Mouse (Mus musculus) embryonic facial prominence, embryonic 15.5 days (tissue): ENCODE results near the gene 4933430I17Rik. TPM values are rescaled to one million over a fixed set of nuclear protein-coding genes. Genes with fewer than 3 reads are reported as not detected.

ENCODE experiments used
- ATAC-seq: fragments of 200-750 bp; cut with Nextera tagmentation; 2 replicates; pipeline ENCODE4 v1.8.0; 2017; ENCODE audit warnings: low read depth, moderate TSS enrichment; ENCODE audit not compliant: insufficient number of reproducible peaks, low FRiP score, low TSS enrichment
- H3K27ac ChIP-seq: fragments of 300-500 bp; sonication (generic); replicated peaks from 2 replicates; pipeline ENCODE4 v1.5.1; 2015; ENCODE audit warnings: mild to moderate bottlenecking, inconsistent platforms
- H3K27me3 ChIP-seq: fragments of 300-500 bp; sonication (generic); 2 replicates; pipeline ENCODE4 v1.6.1; 2015; ENCODE audit warnings: inconsistent platforms
- H3K36me3 ChIP-seq: fragments of 300-500 bp; sonication (generic); 2 replicates; pipeline ENCODE4 v1.6.1; 2015; ENCODE audit warnings: mild to moderate bottlenecking, inconsistent platforms
- H3K4me1 ChIP-seq: fragments of 300-500 bp; sonication (generic); 2 replicates; pipeline ENCODE4 v1.6.1; 2015; ENCODE audit warnings: inconsistent platforms
- H3K4me2 ChIP-seq: fragments of 300-500 bp; sonication (generic); replicated peaks from 2 replicates; pipeline ENCODE4 v1.6.1; 2015; ENCODE audit warnings: mild to moderate bottlenecking, inconsistent platforms
- H3K4me3 ChIP-seq: fragments of 300-500 bp; sonication (generic); replicated peaks from 2 replicates; pipeline ENCODE4 v1.5.1; 2015; ENCODE audit warnings: mild to moderate bottlenecking, inconsistent platforms
- H3K9ac ChIP-seq: fragments of 300-500 bp; sonication (generic); 2 replicates; pipeline ENCODE4 v1.6.1; 2015; ENCODE audit warnings: inconsistent platforms
- H3K9me3 ChIP-seq: fragments of 300-500 bp; sonication (generic); replicated peaks from 2 replicates; pipeline ENCODE4 v1.6.1; 2016; ENCODE audit warnings: inconsistent platforms
- WGBS: fragments of 180-500 bp; shearing (Covaris S2); methylation state at CpG from one replicate; pipeline ENCODE4 v1.1.7; 2015; 5-methylcytosine and 5-hydroxymethylcytosine counted together
- polyA plus RNA-seq: library from polyadenylated mRNA; unstranded; fragments of >200 nt; fragmentation: Nextera tagmentation; extraction: Ambion mirVana; gene quantifications from 2 replicates; pipeline ENCODE4 v1.2.1, GENCODE M21; 2015

Gene 4933430I17Rik
- polyA plus RNA-seq, 1 experiment from 2014 or later: 0.47 TPM

DNA sequence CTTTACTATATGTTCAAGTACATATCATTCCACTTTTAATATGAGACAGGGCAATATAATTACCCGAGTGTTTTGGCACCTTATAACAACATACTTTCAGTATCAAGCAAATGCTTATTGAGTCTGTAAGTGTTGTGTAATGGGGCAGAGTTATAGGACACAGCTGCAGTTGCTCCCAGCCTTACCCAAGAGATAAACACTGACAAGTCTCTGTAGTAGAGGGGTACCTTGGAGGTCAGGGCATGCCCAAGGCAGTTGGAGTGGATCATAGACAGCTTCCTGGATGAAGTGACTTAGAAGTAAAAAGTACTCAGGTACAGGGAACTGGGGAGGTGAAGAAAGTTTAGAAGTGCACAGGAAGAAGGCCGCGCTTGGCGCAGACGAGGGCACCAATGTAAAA, 38.0 kb upstream of the 4933430I17Rik start:
- Histone ChIP-seq H3K9ac (no peak overlapping the region), H3K9me3 (no peaks in the 10 kb centered on the region), H3K4me2 (no peak overlapping the region), H3K27me3 (no peaks in the 10 kb centered on the region), H3K4me1 (no peaks in the 10 kb centered on the region), H3K27ac (no peak overlapping the region), H3K4me3 (no peak overlapping the region), H3K36me3 (no peaks in the 10 kb centered on the region)
- 84% methylated on average over 5 of the region's 5 CpGs for WGBS
- ATAC-seq: no peak

DNA sequence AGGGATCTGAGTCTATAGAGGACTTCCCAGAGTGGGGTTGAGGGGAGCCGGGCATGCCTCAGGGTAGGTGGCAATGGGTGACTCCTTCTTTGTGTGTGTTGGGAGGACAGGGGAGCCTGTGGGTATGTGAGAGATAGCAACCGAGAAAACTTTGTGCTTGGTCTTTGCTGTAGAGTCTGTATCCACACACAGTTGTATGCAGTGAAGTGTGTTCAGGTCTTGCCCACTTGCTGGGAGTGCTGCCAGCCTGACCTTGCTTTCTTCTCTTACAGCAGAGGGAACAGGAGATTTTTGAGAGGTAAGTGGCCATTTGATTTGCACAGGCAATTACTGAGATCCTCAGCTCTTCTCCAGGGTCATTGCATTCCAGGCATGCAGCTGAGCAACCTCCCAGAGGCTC, 37.3 kb upstream of the 4933430I17Rik start:
- WGBS: 91% methylated on average over 2 of the region's 2 CpGs

DNA sequence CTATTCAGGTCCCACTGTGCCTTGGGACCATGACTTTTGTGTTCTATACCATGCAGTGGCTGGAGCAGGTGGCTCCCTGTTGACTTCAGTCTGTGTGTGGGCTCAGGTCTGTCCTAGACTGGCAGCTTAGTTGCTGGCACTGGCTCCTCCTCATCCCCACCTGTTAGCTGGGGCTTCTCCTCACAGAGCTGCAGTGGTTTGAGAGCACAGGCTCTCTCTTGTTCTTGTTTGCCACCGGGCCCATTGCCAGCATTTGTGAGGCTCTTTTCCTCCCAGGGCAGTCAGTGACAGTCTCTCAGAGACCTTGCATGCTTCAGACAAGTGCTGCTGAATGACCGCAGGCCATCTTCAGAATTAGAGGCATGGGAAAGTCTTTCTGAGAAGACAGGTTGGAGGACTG, 32.5 kb upstream of the 4933430I17Rik start:
- H3K27ac ChIP-seq: no peak overlapping the region
- H3K36me3 ChIP-seq: no peaks in the 10 kb centered on the region
- no peak overlapping the region for H3K9ac ChIP-seq
- H3K4me2 ChIP-seq: no peak overlapping the region
- no peak for ATAC-seq
- H3K27me3 ChIP-seq: no peaks in the 10 kb centered on the region
- no peaks in the 10 kb centered on the region for H3K4me1 ChIP-seq
- WGBS: 73% methylated on average over 2 of the region's 2 CpGs
- no peak overlapping the region for H3K4me3 ChIP-seq
- no peaks in the 10 kb centered on the region for H3K9me3 ChIP-seq

More for the DNA sequence above, 37.3 kb upstream of the 4933430I17Rik start:
- Histone ChIP-seq H3K4me2 (no peak overlapping the region), H3K27ac (no peak overlapping the region), H3K9me3 (no peaks in the 10 kb centered on the region), H3K4me3 (no peak overlapping the region), H3K27me3 (no peaks in the 10 kb centered on the region), H3K4me1 (no peaks in the 10 kb centered on the region), H3K9ac (no peak overlapping the region), H3K36me3 (no peaks in the 10 kb centered on the region)
- no peak for ATAC-seq

DNA sequence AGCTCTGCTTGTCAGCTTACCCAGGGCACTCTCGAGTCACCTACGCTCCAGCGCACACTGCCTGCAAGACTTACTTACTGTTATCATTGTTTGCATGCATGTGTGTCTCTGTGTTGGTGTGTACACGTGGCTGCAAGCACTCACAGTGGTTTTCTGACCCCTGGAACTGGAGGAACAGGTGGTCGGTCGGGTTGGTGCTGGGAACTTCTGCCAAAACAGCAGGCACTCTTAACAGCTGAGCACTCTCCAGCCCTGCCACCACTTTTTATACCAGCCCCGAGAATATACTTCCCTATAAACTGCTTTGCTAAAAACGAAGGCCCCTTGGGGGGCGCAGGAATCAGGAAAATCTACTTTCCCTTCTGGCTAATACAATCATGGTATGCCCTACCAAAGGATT, 30.9 kb upstream of the 4933430I17Rik start:
- Histone ChIP-seq H3K9ac (no peak overlapping the region), H3K27ac (no peak overlapping the region), H3K4me1 (no peaks in the 10 kb centered on the region), H3K9me3 (no peaks in the 10 kb centered on the region), H3K27me3 (no peaks in the 10 kb centered on the region), H3K36me3 (peaks cover 11% of the 10 kb centered on the region), H3K4me2 (no peak overlapping the region), H3K4me3 (no peak overlapping the region)
- no peak for ATAC-seq
- 68% methylated on average over 9 of the region's 9 CpGs for whole genome bisulfite sequencing

DNA sequence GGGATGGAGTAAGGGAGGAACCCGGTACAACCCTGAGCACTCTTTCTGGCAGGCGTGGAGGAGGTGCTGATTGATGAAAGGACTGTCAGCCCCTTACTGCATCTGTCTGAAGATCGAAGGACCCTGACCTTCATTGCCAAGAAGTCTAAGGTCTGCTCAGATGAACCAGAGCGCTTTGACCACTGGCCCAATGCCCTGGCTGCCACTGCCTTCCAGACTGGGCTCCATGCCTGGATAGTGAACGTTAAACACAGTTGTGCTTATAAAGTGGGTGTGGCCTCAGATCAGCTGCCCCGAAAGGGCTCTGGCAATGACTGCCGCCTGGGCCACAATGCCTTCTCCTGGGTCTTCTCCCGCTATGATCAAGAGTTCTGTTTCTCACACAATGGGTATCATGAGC, 29.2 kb upstream of the 4933430I17Rik start:
- WGBS: 83% methylated on average over 8 of the region's 8 CpGs

DNA sequence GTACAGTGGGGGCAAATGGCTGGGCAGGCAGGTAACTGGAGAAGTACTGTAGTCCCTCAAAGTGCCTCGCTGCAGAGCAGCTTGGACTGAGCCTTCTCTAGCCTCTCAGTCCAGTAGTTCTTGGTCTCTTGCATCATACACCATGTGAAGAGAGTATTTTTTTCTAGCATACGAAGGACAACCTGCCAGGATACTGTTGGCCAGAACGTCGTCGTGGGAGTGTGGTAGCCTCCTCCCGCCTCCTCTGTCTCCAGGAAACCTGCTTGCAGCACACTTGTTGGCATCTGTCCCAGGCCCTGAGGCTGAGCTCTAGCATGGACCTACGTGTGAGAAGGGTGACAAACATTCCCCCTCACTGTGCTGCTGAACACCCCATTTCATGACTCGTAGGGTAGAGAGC, 28.4 kb upstream of the 4933430I17Rik start:
- 62% methylated on average over 8 of the region's 8 CpGs for WGBS
- Histone ChIP-seq H3K9me3 (no peaks in the 10 kb centered on the region), H3K9ac (no peak overlapping the region), H3K4me2 (no peak overlapping the region), H3K36me3 (peaks cover 18% of the 10 kb centered on the region), H3K4me3 (no peak overlapping the region), H3K27ac (no peak overlapping the region), H3K4me1 (peaks cover 4% of the 10 kb centered on the region), H3K27me3 (no peaks in the 10 kb centered on the region)
- ATAC-seq: no peak; the same call in 1 of the 2 replicates

More for the DNA sequence above, 29.2 kb upstream of the 4933430I17Rik start:
- Histone ChIP-seq H3K27ac (no peak overlapping the region), H3K4me3 (no peak overlapping the region), H3K27me3 (no peaks in the 10 kb centered on the region), H3K4me1 (no peaks in the 10 kb centered on the region; the same call in 1 of the 2 replicates), H3K9ac (no peak overlapping the region), H3K36me3 (peaks cover 18% of the 10 kb centered on the region), H3K4me2 (no peak overlapping the region), H3K9me3 (no peaks in the 10 kb centered on the region)
- no peak for ATAC-seq

DNA sequence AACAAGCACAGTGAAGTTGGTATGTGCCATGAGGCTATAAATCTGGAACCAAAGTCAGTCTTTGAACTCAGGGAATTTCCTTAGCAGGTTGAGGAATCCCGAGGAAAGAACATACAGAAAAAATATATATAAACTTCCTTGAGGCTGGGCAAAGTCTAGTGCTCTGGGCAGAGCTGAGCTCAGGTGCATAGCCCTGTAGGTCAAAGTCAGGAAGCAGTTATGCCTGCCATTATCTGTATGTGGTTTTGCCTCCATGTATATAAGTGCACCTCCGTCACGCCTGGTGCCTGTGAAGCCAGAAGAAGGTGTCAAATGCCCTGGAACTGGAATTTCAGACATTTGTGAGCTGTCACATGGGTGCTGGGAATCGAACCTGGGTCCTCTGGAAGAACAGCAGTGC, 24.4 kb upstream of the 4933430I17Rik start:
- Histone ChIP-seq H3K36me3 (peaks cover 18% of the 10 kb centered on the region), H3K4me3 (no peak overlapping the region), H3K27ac (no peak overlapping the region), H3K4me1 (peaks cover 15% of the 10 kb centered on the region), H3K27me3 (no peaks in the 10 kb centered on the region), H3K9ac (no peak overlapping the region), H3K4me2 (no peak overlapping the region), H3K9me3 (no peaks in the 10 kb centered on the region)
- no peak for ATAC-seq
- WGBS: 79% methylated on average over 4 of the region's 4 CpGs

DNA sequence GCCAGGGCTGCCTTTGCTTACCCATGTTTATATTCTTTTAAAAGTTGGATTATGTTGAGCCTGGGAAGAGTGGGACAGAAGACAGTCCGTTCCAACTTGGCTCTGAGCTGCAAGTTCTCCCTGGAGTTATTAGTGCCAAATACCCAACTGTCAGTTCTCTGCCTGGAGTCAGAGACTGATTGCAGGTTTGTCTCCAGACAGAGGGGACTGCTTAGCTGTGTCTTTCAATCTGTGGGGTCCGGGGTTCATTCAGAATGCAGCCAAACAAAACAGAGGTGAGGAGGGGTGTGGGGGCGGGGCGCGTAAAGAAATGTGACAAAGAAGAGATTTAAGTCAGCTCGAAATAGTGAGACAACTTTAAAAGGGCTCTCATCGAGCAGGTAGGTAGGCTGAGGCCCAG, 23.6 kb upstream of the 4933430I17Rik start:
- Histone ChIP-seq H3K4me1 (peaks cover 15% of the 10 kb centered on the region), H3K9me3 (no peaks in the 10 kb centered on the region), H3K4me2 (peak overlapping the region; percentile 66), H3K36me3 (peaks cover 18% of the 10 kb centered on the region), H3K9ac (peak overlapping the region; percentile 50), H3K27me3 (no peaks in the 10 kb centered on the region), H3K27ac (peak overlapping the region; percentile 24), H3K4me3 (peak overlapping the region; percentile 61)
- ATAC-seq: no peak
- WGBS: under 1% methylated on average over 7 of the region's 7 CpGs

DNA sequence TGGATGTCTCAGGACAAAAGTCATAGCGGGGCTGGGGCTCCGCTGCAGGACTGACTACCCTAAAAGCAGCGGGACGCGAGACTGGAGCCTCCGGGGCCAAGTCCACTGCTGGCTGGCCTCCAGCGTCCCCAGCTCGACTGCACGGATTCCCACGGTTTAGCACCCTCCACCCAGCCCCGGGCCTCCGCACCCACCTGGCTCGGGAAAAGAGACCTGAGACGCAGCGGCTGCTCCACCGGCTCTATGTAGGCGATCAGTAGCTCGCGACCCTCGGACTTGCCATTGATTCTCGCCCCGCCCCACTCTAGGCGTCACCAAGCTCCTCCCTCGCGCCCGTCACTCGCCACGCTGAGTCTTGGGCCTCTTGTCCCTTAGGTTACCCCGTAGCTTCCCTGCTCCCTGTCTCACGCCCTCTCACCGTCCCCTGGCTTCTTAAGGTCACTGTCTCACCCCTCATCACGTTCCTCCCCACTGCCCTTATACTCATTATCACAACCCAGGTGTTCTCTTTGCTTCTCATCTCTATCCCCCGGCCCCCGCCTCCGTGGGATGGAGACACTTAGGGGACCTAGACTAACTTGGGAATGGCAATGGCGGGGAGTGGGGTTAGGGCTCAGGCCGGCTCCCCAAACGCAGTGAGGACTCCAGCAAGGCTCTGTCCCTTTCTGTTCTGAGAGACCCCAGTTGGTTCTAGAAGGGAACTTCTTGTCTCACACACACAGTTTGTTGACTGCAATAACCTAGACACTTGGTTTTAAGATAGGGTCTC, 23.0 kb upstream of the 4933430I17Rik start:
- Histone ChIP-seq H3K27ac (peak overlapping the region; percentile 24), H3K4me3 (peak overlapping the region; percentile 61), H3K4me2 (peak overlapping the region; percentile 66), H3K9me3 (no peaks in the 10 kb centered on the region), H3K36me3 (peaks cover 18% of the 10 kb centered on the region), H3K4me1 (peaks cover 15% of the 10 kb centered on the region), H3K27me3 (no peaks in the 10 kb centered on the region), H3K9ac (peak overlapping the region; percentile 50)
- peak; percentile 92 for ATAC-seq
- 2% methylated on average over 38 of the region's 38 CpGs for WGBS

DNA sequence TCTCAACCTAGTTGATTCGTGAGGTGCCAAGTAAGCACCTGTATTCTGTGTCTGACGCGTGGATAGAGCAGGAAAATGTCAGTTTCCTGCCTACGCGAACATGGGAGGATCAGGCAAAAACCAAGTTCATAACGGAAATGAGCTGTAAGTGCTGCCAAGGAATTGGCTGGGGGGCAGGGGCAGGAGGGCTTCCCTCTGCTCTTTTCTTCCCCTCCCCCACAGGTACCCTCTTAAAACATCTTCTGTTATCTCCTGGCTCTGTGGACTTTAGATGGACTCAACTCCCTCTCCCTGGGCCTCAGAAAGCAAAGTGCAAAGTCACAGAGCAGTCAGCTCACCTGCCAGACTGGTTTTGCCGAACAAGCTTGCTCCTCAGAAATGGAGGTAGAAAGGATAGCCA, 22.2 kb upstream of the 4933430I17Rik start:
- no peak overlapping the region for H3K9ac ChIP-seq
- H3K27me3 ChIP-seq: no peaks in the 10 kb centered on the region
- no peak overlapping the region for H3K4me3 ChIP-seq
- peaks cover 22% of the 10 kb centered on the region for H3K36me3 ChIP-seq
- H3K27ac ChIP-seq: no peak overlapping the region
- ATAC-seq: no peak
- H3K4me2 ChIP-seq: no peak overlapping the region
- 54% methylated on average over 7 of the region's 7 CpGs for WGBS
- no peaks in the 10 kb centered on the region for H3K9me3 ChIP-seq
- peaks cover 15% of the 10 kb centered on the region for H3K4me1 ChIP-seq

DNA sequence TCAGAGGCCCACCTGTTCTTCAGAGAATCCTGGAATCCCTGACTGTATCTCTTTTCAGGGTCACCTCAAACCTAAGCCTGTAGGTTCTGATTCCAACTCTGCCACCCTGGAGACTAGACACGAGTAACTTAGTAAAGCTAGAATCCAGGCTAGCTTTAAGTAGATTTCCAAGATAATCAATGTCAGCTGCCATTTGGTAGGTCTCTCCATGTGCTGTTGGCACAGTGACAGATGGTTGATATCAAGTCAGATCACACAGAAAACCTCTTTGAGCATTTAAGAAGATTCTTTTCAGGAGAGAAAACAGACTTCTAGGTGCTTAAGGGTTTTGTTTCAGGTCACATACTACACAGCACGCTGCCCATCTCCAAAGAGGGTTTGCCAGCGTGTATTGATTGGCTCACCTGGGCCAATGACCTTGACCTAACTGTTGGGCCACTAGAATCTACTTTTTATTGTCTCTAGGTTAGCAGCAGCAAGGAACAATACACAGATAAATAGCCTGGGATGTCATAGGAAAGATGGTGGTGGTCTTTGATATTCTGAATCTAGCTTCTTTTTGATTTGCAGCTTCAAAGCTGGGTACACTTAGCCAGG, 21.7 kb upstream of the 4933430I17Rik start, which contains the start of gene Hdhd3:
TSS of gene Hdhd3 (minus strand) at position 94 of the 597 bp plus-strand sequence.
- Histone ChIP-seq H3K4me3 (peak within 1 kb of the TSS; percentile 61), H3K36me3 (peaks cover 21% of the 10 kb centered on the region), H3K4me1 (peaks cover 15% of the 10 kb centered on the region), H3K4me2 (peak within 1 kb of the TSS; percentile 66), H3K27ac (peak within 1 kb of the TSS; percentile 24), H3K27me3 (no peaks in the 10 kb centered on the region), H3K9ac (peak within 1 kb of the TSS; percentile 50), H3K9me3 (no peaks in the 10 kb centered on the region)
- no peak for ATAC-seq
- 49% methylated on average over 3 of the region's 3 CpGs for WGBS
